Mouse (Mus musculus) kidney, adult 8-10 months (tissue): ENCODE measurements around the gene Tbc1d2b.

Experiments used
- DNase-seq, 2 experiments: peaks; one replicate each; pipeline ENCODE4 v3.0.0; 2022

Tbc1d2b gene

GRCm38 (mm10) chr9:90241041-90241440 is 29.6 kb downstream of the Tbc1d2b start:
- no peak for DNase-seq

- no peak for DNase-seq
These were observed 30.0 kb downstream of the Tbc1d2b start for GRCm38 (mm10) chr9:90240560-90240959.

- DNase-seq = no peak
These were observed 33.2 kb downstream of the Tbc1d2b start for GRCm38 (mm10) chr9:90237232-90238062.

GRCm38 (mm10) chr9:90236817-90237216 is 33.8 kb downstream of the Tbc1d2b start:
- DNase-seq = no peak

- no peak for DNase-seq
These were observed 35.2 kb downstream of the Tbc1d2b start for GRCm38 (mm10) chr9:90235258-90235882.

GRCm38 (mm10) chr9:90234786-90235185 is 35.8 kb downstream of the Tbc1d2b start:
- no peak for DNase-seq

- DNase-seq = no peak
These were observed 36.6 kb downstream of the Tbc1d2b start for GRCm38 (mm10) chr9:90233906-90234419.

- no peak for DNase-seq
These were observed 37.6 kb downstream of the Tbc1d2b start for GRCm38 (mm10) chr9:90232781-90233690.

GRCm38 (mm10) chr9:90227171-90227570 is 43.4 kb downstream of the Tbc1d2b start:
- peak; percentile 19 to 41 for DNase-seq

GRCm38 (mm10) chr9:90226742-90227096 is 43.9 kb downstream of the Tbc1d2b start:
- DNase-seq = no peak

- DNase-seq = peak; percentile 19 to 47
These were observed 44.4 kb downstream of the Tbc1d2b start for GRCm38 (mm10) chr9:90226081-90226741.

GRCm38 (mm10) chr9:90222275-90222674 is 48.3 kb downstream of the Tbc1d2b start:
- no peak for DNase-seq

- no peak for DNase-seq
These were observed 53.1 kb downstream of the Tbc1d2b start for GRCm38 (mm10) chr9:90217501-90217900.

GRCm38 (mm10) chr9:90216259-90217001 is 54.2 kb downstream of the Tbc1d2b start:
- DNase-seq = no peak

- DNase-seq = no peak
These were observed 57.5 kb downstream of the Tbc1d2b start for GRCm38 (mm10) chr9:90213127-90213526.

- DNase-seq = no peak
These were observed 61.9 kb downstream of the Tbc1d2b start for GRCm38 (mm10) chr9:90208655-90209054.

GRCm38 (mm10) chr9:90207808-90208207 is 62.8 kb downstream of the Tbc1d2b start:
- no peak for DNase-seq

GRCm38 (mm10) chr9:90206500-90206899 is 64.1 kb downstream of the Tbc1d2b start:
- peak; percentile 51 to 82 for DNase-seq

GRCm38 (mm10) chr9:90204396-90204915 is 66.1 kb downstream of the Tbc1d2b start:
- DNase-seq = no peak

- DNase-seq = no peak
These were observed 67.4 kb downstream of the Tbc1d2b start for GRCm38 (mm10) chr9:90203233-90203632.

- no peak for DNase-seq
These were observed 69.1 kb downstream of the Tbc1d2b start for GRCm38 (mm10) chr9:90201541-90201940.
